Mouse (Mus musculus) embryonic facial prominence, embryonic 13.5 days (tissue): Measurements from ENCODE around the gene Ergic2. TPM values are rescaled to one million over a fixed set of nuclear protein-coding genes. Genes with fewer than 3 reads are reported as not detected.

Source experiments
- ATAC-seq: fragments of 200-750 bp; cut with Nextera tagmentation; 2 replicates; pipeline ENCODE4 v1.8.0; 2017; ENCODE audit warnings: low read depth; ENCODE audit not compliant: insufficient number of reproducible peaks, insufficient read depth, low FRiP score, low TSS enrichment
- H3K27ac ChIP-seq: fragments of 300-500 bp; sonication (generic); 2 replicates; pipeline ENCODE4 v1.5.1; 2015; ENCODE audit warnings: moderate library complexity, mild to moderate bottlenecking, inconsistent platforms
- H3K27me3 ChIP-seq: fragments of 300-500 bp; sonication (generic); 2 replicates; pipeline ENCODE4 v1.6.1; 2015; ENCODE audit warnings: mild to moderate bottlenecking, inconsistent platforms
- H3K36me3 ChIP-seq: fragments of 300-500 bp; sonication (generic); 2 replicates; pipeline ENCODE4 v1.6.1; 2015; ENCODE audit warnings: mild to moderate bottlenecking, inconsistent platforms
- H3K4me1 ChIP-seq: fragments of 300-500 bp; sonication (generic); 2 replicates; pipeline ENCODE4 v1.6.1; 2015; ENCODE audit warnings: inconsistent platforms
- H3K4me2 ChIP-seq: fragments of 300-500 bp; sonication (generic); 2 replicates; pipeline ENCODE4 v1.6.1; 2015; ENCODE audit warnings: moderate library complexity, mild to moderate bottlenecking, inconsistent platforms
- H3K4me3 ChIP-seq: fragments of 300-500 bp; sonication (generic); 2 replicates; pipeline ENCODE4 v1.5.1; 2015; ENCODE audit warnings: mild to moderate bottlenecking, inconsistent platforms
- H3K9ac ChIP-seq: fragments of 300-500 bp; sonication (generic); 2 replicates; pipeline ENCODE4 v1.6.1; 2015; ENCODE audit warnings: mild to moderate bottlenecking, inconsistent platforms
- H3K9me3 ChIP-seq: fragments of 300-500 bp; sonication (generic); 2 replicates; pipeline ENCODE4 v1.6.1; 2016; ENCODE audit warnings: inconsistent platforms
- WGBS: fragments of 180-500 bp; shearing (Covaris S2); methylation state at CpG from one replicate; pipeline ENCODE4 v1.1.7; 2015; ENCODE audit warnings: mixed read lengths; 5-methylcytosine and 5-hydroxymethylcytosine counted together
- polyA plus RNA-seq: library from polyadenylated mRNA; unstranded; fragments of >200 nt; fragmentation: Nextera tagmentation; extraction: Ambion mirVana; gene quantifications from 2 replicates; pipeline ENCODE4 v1.2.1, GENCODE M21; 2015

Ergic2 gene
- polyA plus RNA-seq, 1 experiment from 2014 or later = 225 TPM

GRCm38 (mm10) chr6:148242304-148242703, 30.1 kb upstream of the Ergic2 start:
- Histone ChIP-seq H3K4me3 (no peak overlapping the region), H3K36me3 (no peaks in the 10 kb centered on the region), H3K27ac (no peak overlapping the region), H3K4me1 (no peaks in the 10 kb centered on the region), H3K4me2 (no peak overlapping the region), H3K9ac (no peak overlapping the region), H3K27me3 (no peaks in the 10 kb centered on the region), H3K9me3 (no peaks in the 10 kb centered on the region)
- no peak for ATAC-seq
- WGBS = 65% methylated on average over 3 of the region's 3 CpGs

- ATAC-seq = no peak
- Histone ChIP-seq H3K36me3 (no peaks in the 10 kb centered on the region), H3K4me1 (no peaks in the 10 kb centered on the region), H3K27me3 (no peaks in the 10 kb centered on the region), H3K27ac (no peak overlapping the region), H3K9ac (no peak overlapping the region), H3K9me3 (no peaks in the 10 kb centered on the region), H3K4me2 (no peak overlapping the region), H3K4me3 (no peak overlapping the region)
- WGBS = 91% methylated on average over 5 of the region's 5 CpGs
These were observed 29.5 kb upstream of the Ergic2 start for GRCm38 (mm10) chr6:148241685-148242084.

GRCm38 (mm10) chr6:148239311-148239710, 27.1 kb upstream of the Ergic2 start:
- Histone ChIP-seq H3K27ac (no peak overlapping the region), H3K4me2 (no peak overlapping the region), H3K4me1 (no peaks in the 10 kb centered on the region), H3K27me3 (no peaks in the 10 kb centered on the region), H3K9ac (no peak overlapping the region), H3K36me3 (no peaks in the 10 kb centered on the region), H3K9me3 (no peaks in the 10 kb centered on the region), H3K4me3 (no peak overlapping the region)
- no peak for ATAC-seq
- 89% methylated on average over 1 of the region's 1 CpGs for WGBS

- WGBS = 61% methylated on average over 5 of the region's 5 CpGs
These were observed 25.3 kb upstream of the Ergic2 start for GRCm38 (mm10) chr6:148237453-148237852.

GRCm38 (mm10) chr6:148234105-148234828, 22.1 kb upstream of the Ergic2 start:
- Histone ChIP-seq H3K4me3 (no peak overlapping the region), H3K4me1 (peaks cover 4% of the 10 kb centered on the region; the same call in 1 of the 2 replicates), H3K9ac (no peak overlapping the region), H3K27ac (no peak overlapping the region), H3K36me3 (no peaks in the 10 kb centered on the region), H3K9me3 (no peaks in the 10 kb centered on the region), H3K27me3 (no peaks in the 10 kb centered on the region), H3K4me2 (no peak overlapping the region)
- WGBS = 76% methylated on average over 3 of the region's 3 CpGs
- no peak for ATAC-seq

More at GRCm38 (mm10) chr6:148237453-148237852, 25.3 kb upstream of the Ergic2 start:
- Histone ChIP-seq H3K9ac (no peak overlapping the region), H3K4me1 (peaks cover 4% of the 10 kb centered on the region; the same call in 1 of the 2 replicates), H3K27ac (no peak overlapping the region), H3K27me3 (no peaks in the 10 kb centered on the region), H3K9me3 (no peaks in the 10 kb centered on the region), H3K4me3 (no peak overlapping the region), H3K4me2 (no peak overlapping the region), H3K36me3 (no peaks in the 10 kb centered on the region)
- no peak for ATAC-seq

- no peak overlapping the region for H3K4me3 ChIP-seq
- no peaks in the 10 kb centered on the region for H3K9me3 ChIP-seq
- ATAC-seq = no peak
- no peak overlapping the region for H3K4me2 ChIP-seq
- H3K36me3 ChIP-seq = no peaks in the 10 kb centered on the region
- H3K27me3 ChIP-seq = no peaks in the 10 kb centered on the region
- H3K9ac ChIP-seq = no peak overlapping the region
- peaks cover under 1% of the 10 kb centered on the region; the same call in 1 of the 2 replicates for H3K4me1 ChIP-seq
- 62% methylated on average over 3 of the region's 3 CpGs for WGBS
- H3K27ac ChIP-seq = no peak overlapping the region
These were observed 15.4 kb upstream of the Ergic2 start for GRCm38 (mm10) chr6:148227542-148227941.

GRCm38 (mm10) chr6:148222686-148223085, 10.5 kb upstream of the Ergic2 start:
- Histone ChIP-seq H3K36me3 (no peaks in the 10 kb centered on the region), H3K4me1 (no peaks in the 10 kb centered on the region), H3K9ac (no peak overlapping the region), H3K9me3 (no peaks in the 10 kb centered on the region), H3K4me3 (no peak overlapping the region), H3K4me2 (no peak overlapping the region), H3K27ac (no peak overlapping the region), H3K27me3 (no peaks in the 10 kb centered on the region)
- no peak for ATAC-seq
- WGBS = 84% methylated on average over 2 of the region's 2 CpGs

- no peak for ATAC-seq
- 91% methylated on average over 2 of the region's 2 CpGs for WGBS
These were observed 6.3 kb upstream of the Ergic2 start for GRCm38 (mm10) chr6:148218235-148219076.

GRCm38 (mm10) chr6:148216752-148217151, 4.6 kb upstream of the Ergic2 start:
- H3K9me3 ChIP-seq = no peaks in the 10 kb centered on the region
- 93% methylated on average over 4 of the region's 4 CpGs for WGBS
- peaks cover 5% of the 10 kb centered on the region; the same call in 1 of the 2 replicates for H3K4me1 ChIP-seq
- H3K27me3 ChIP-seq = no peaks in the 10 kb centered on the region
- no peak overlapping the region for H3K9ac ChIP-seq
- H3K4me2 ChIP-seq = no peak overlapping the region
- no peak overlapping the region for H3K4me3 ChIP-seq
- no peak overlapping the region for H3K27ac ChIP-seq
- H3K36me3 ChIP-seq = no peaks in the 10 kb centered on the region
- no peak for ATAC-seq

More at GRCm38 (mm10) chr6:148218235-148219076, 6.3 kb upstream of the Ergic2 start:
- Histone ChIP-seq H3K4me2 (no peak overlapping the region), H3K9ac (no peak overlapping the region), H3K27me3 (no peaks in the 10 kb centered on the region), H3K27ac (no peak overlapping the region), H3K9me3 (no peaks in the 10 kb centered on the region), H3K4me3 (no peak overlapping the region), H3K36me3 (no peaks in the 10 kb centered on the region), H3K4me1 (no peaks in the 10 kb centered on the region)

- Histone ChIP-seq H3K4me3 (no peak overlapping the region), H3K27ac (no peak overlapping the region), H3K4me2 (no peak overlapping the region), H3K9ac (no peak overlapping the region), H3K27me3 (no peaks in the 10 kb centered on the region), H3K9me3 (no peaks in the 10 kb centered on the region), H3K36me3 (no peaks in the 10 kb centered on the region), H3K4me1 (peaks cover 14% of the 10 kb centered on the region)
- ATAC-seq = no peak
- 4% methylated on average over 5 of the region's 5 CpGs for WGBS
These were observed 2.6 kb upstream of the Ergic2 start for GRCm38 (mm10) chr6:148214765-148215164.

GRCm38 (mm10) chr6:148211391-148211876, 740 bp downstream of the Ergic2 start:
- 1% methylated on average over 51 of the region's 51 CpGs for WGBS
- H3K27me3 ChIP-seq = no peaks in the 10 kb centered on the region
- peak overlapping the region; percentile 62 for H3K4me2 ChIP-seq
- H3K36me3 ChIP-seq = peaks cover under 1% of the 10 kb centered on the region
- H3K9ac ChIP-seq = peak overlapping the region; percentile 99
- peaks cover 14% of the 10 kb centered on the region for H3K4me1 ChIP-seq
- ATAC-seq = peak; percentile 53; the same call in 1 of the 2 replicates
- H3K4me3 ChIP-seq = peak overlapping the region; percentile 97
- H3K9me3 ChIP-seq = no peaks in the 10 kb centered on the region
- H3K27ac ChIP-seq = peak overlapping the region; percentile 89
